Mouse (Mus musculus) heart, embryonic 15.5 days (tissue): ENCODE data around the gene Trpm5. TPM values are rescaled to one million over a fixed set of nuclear protein-coding genes. Genes with fewer than 3 reads are reported as not detected.
A peak's percentile ranks its signal among the peaks of the same experiment; 100 is the strongest.

Experiments
- ATAC-seq: fragments of 200-750 bp; cut with Nextera tagmentation; replicated peaks from 2 replicates; pipeline ENCODE4 v1.8.0; 2017; ENCODE audit warnings: low read depth, moderate TSS enrichment; ENCODE audit not compliant: insufficient number of reproducible peaks, insufficient read depth, low FRiP score
- H3K27ac ChIP-seq: fragments of 300-500 bp; sonication (generic); 2 replicates; pipeline ENCODE4 v1.5.1; 2015; ENCODE audit warnings: mild to moderate bottlenecking, inconsistent platforms
- H3K27me3 ChIP-seq: fragments of 300-500 bp; sonication (generic); 2 replicates; pipeline ENCODE4 v1.6.1; 2015; ENCODE audit warnings: inconsistent platforms
- H3K36me3 ChIP-seq: fragments of 300-500 bp; sonication (generic); 2 replicates; pipeline ENCODE4 v1.6.1; 2015; ENCODE audit warnings: mild to moderate bottlenecking, inconsistent platforms
- H3K4me1 ChIP-seq: fragments of 300-500 bp; sonication (generic); replicated peaks from 2 replicates; pipeline ENCODE4 v1.6.1; 2015; ENCODE audit warnings: inconsistent platforms
- H3K4me2 ChIP-seq: fragments of 300-500 bp; sonication (generic); 2 replicates; pipeline ENCODE4 v1.6.1; 2015; ENCODE audit warnings: inconsistent platforms, mild to moderate bottlenecking, moderate library complexity
- H3K4me3 ChIP-seq: fragments of 300-500 bp; sonication (generic); 2 replicates; pipeline ENCODE4 v1.5.1; 2015; ENCODE audit warnings: mild to moderate bottlenecking, inconsistent platforms
- H3K9ac ChIP-seq: fragments of 300-500 bp; sonication (generic); 2 replicates; pipeline ENCODE4 v1.6.1; 2015; ENCODE audit warnings: mild to moderate bottlenecking, inconsistent platforms
- H3K9me3 ChIP-seq: fragments of 300-500 bp; sonication (generic); replicated peaks from 2 replicates; pipeline ENCODE4 v1.6.1; 2016; ENCODE audit warnings: inconsistent platforms
- WGBS: fragments of 180-500 bp; shearing (Covaris S2); methylation state at CpG from one replicate; pipeline ENCODE4 v1.1.7; 2015; ENCODE audit warnings: mixed read lengths; 5-methylcytosine and 5-hydroxymethylcytosine counted together
- polyA plus RNA-seq: library from polyadenylated mRNA; unstranded; fragments of >200 nt; fragmentation: Nextera tagmentation; extraction: Ambion mirVana; gene quantifications from 2 replicates; pipeline ENCODE4 v1.2.1, GENCODE M21; 2015

Gene Trpm5
- polyA plus RNA-seq = 3.8 and 4.7 TPM in 2 replicates

- WGBS = 32% methylated on average over 10 of the region's 10 CpGs
- Histone ChIP-seq H3K36me3 (no peaks in the 10 kb centered on the region), H3K9ac (no peak within 1 kb of the TSS; the same call in 1 of the 2 replicates), H3K27ac (no peak within 1 kb of the TSS), H3K9me3 (no peaks in the 10 kb centered on the region), H3K4me2 (no peak within 1 kb of the TSS), H3K4me3 (no peak within 1 kb of the TSS), H3K4me1 (peaks cover 8% of the 10 kb centered on the region; the same call in 1 of the 2 replicates), H3K27me3 (peaks cover 6% of the 10 kb centered on the region; the same call in 1 of the 2 replicates)
- ATAC-seq = peak; percentile 47; the same call in 1 of the 2 replicates
Observed at GRCm38 (mm10) chr7:143094592-143095553, at the start of gene Trpm5. Trpm5 (minus strand) TSS chr7:143094642.

GRCm38 (mm10) chr7:143142680-143143079 lies 48.2 kb upstream of the Trpm5 start:
- ATAC-seq = no peak
- 69% methylated on average over 2 of the region's 2 CpGs for WGBS
- Histone ChIP-seq H3K4me2 (no peak overlapping the region), H3K4me1 (peaks cover 73% of the 10 kb centered on the region), H3K27ac (0 out of 2 replicates have a peak overlapping the region, but pooled peaks have one; percentile 4), H3K9me3 (no peaks in the 10 kb centered on the region), H3K27me3 (no peaks in the 10 kb centered on the region), H3K36me3 (no peaks in the 10 kb centered on the region), H3K4me3 (no peak overlapping the region), H3K9ac (no peak overlapping the region)

DNA sequence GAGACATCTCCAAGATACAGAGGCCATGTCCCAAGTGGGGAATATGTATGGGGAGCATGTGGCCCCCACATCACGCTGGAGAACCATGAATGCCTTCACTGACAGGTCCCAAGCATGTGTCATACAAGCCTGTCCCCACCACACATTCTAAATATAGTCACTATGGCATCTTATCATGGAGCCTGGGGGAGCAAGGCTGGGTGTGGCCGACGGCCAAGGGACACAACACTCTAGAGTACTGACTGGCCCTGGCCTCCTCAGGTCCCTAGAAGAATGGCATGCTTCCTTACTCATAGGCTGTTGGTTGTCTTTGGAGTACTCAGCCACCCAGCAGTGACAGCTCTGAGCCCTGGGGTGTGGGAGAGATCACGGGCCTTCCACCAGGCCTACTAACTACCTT lies 45.5 kb upstream of the Trpm5 start:
- Histone ChIP-seq H3K4me1 (peaks cover 62% of the 10 kb centered on the region), H3K36me3 (no peaks in the 10 kb centered on the region), H3K27ac (peak overlapping the region; percentile 89), H3K4me3 (no peak overlapping the region), H3K9ac (no peak overlapping the region), H3K27me3 (no peaks in the 10 kb centered on the region), H3K4me2 (peak overlapping the region; percentile 32), H3K9me3 (no peaks in the 10 kb centered on the region)
- ATAC-seq = peak; percentile 84
- 26% methylated on average over 4 of the region's 4 CpGs for WGBS

- Histone ChIP-seq H3K27ac (peak overlapping the region; percentile 89), H3K9ac (no peak overlapping the region)
- 33% methylated on average over 1 of the region's 1 CpGs for WGBS
Observed at GRCm38 (mm10) chr7:143138789-143139188, 44.3 kb upstream of the Trpm5 start.

DNA sequence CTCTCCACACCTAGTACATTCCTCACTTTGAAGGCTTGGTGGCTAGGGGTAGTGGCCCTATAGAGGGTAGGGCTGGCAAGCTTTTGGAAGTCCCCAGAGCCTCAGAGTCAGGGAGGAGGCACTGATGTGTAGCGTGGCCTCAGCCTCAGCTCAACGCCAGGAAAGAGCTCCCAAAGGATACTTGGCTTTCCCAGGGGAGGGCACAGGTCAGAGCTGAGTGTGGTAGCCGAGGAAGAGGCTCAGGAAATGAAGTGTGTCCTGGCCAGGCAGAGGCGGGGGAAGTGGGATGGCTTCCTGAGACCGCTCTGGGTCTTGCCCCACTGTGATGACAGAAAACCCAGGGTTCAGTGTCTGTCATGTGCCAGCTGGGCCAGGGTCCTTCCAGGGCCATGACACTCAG lies 42.1 kb upstream of the Trpm5 start:
- peak overlapping the region; percentile 32; the same call in 1 of the 2 replicates for H3K27ac ChIP-seq

More at GRCm38 (mm10) chr7:143138789-143139188, 44.3 kb upstream of the Trpm5 start:
- Histone ChIP-seq H3K4me3 (no peak overlapping the region), H3K9me3 (no peaks in the 10 kb centered on the region), H3K27me3 (no peaks in the 10 kb centered on the region), H3K4me2 (no peak overlapping the region), H3K36me3 (no peaks in the 10 kb centered on the region), H3K4me1 (peaks cover 62% of the 10 kb centered on the region)
- ATAC-seq = no peak

GRCm38 (mm10) chr7:143136125-143136524 lies 41.7 kb upstream of the Trpm5 start:
- WGBS = 57% methylated on average over 2 of the region's 2 CpGs
- no peak overlapping the region for H3K4me3 ChIP-seq
- H3K9ac ChIP-seq = no peak overlapping the region
- no peaks in the 10 kb centered on the region for H3K36me3 ChIP-seq
- no peak for ATAC-seq
- H3K4me2 ChIP-seq = no peak overlapping the region
- no peaks in the 10 kb centered on the region for H3K9me3 ChIP-seq
- H3K27ac ChIP-seq = no peak overlapping the region
- H3K27me3 ChIP-seq = no peaks in the 10 kb centered on the region
- peaks cover 52% of the 10 kb centered on the region for H3K4me1 ChIP-seq

More for the DNA sequence above, 42.1 kb upstream of the Trpm5 start:
- Histone ChIP-seq H3K4me2 (no peak overlapping the region), H3K27me3 (no peaks in the 10 kb centered on the region), H3K9me3 (no peaks in the 10 kb centered on the region), H3K4me1 (peaks cover 48% of the 10 kb centered on the region), H3K9ac (no peak overlapping the region), H3K4me3 (no peak overlapping the region), H3K36me3 (no peaks in the 10 kb centered on the region)
- WGBS = 54% methylated on average over 5 of the region's 5 CpGs
- no peak for ATAC-seq

- Histone ChIP-seq H3K4me1 (peaks cover 28% of the 10 kb centered on the region), H3K27me3 (no peaks in the 10 kb centered on the region), H3K27ac (no peak overlapping the region), H3K36me3 (no peaks in the 10 kb centered on the region), H3K4me2 (no peak overlapping the region), H3K4me3 (no peak overlapping the region), H3K9me3 (no peaks in the 10 kb centered on the region), H3K9ac (no peak overlapping the region)
- 78% methylated on average over 5 of the region's 5 CpGs for WGBS
- ATAC-seq = no peak
Observed at GRCm38 (mm10) chr7:143132815-143133214, 38.4 kb upstream of the Trpm5 start.

GRCm38 (mm10) chr7:143124902-143125301 lies 30.5 kb upstream of the Trpm5 start:
- Histone ChIP-seq H3K9me3 (no peaks in the 10 kb centered on the region), H3K36me3 (no peaks in the 10 kb centered on the region), H3K9ac (peak overlapping the region; percentile 19), H3K4me2 (peak overlapping the region; percentile 46), H3K4me3 (peak overlapping the region; percentile 7), H3K4me1 (peaks cover 65% of the 10 kb centered on the region), H3K27ac (peak overlapping the region; percentile 96), H3K27me3 (no peaks in the 10 kb centered on the region)
- ATAC-seq = no peak
- 45% methylated on average over 3 of the region's 3 CpGs for WGBS

DNA sequence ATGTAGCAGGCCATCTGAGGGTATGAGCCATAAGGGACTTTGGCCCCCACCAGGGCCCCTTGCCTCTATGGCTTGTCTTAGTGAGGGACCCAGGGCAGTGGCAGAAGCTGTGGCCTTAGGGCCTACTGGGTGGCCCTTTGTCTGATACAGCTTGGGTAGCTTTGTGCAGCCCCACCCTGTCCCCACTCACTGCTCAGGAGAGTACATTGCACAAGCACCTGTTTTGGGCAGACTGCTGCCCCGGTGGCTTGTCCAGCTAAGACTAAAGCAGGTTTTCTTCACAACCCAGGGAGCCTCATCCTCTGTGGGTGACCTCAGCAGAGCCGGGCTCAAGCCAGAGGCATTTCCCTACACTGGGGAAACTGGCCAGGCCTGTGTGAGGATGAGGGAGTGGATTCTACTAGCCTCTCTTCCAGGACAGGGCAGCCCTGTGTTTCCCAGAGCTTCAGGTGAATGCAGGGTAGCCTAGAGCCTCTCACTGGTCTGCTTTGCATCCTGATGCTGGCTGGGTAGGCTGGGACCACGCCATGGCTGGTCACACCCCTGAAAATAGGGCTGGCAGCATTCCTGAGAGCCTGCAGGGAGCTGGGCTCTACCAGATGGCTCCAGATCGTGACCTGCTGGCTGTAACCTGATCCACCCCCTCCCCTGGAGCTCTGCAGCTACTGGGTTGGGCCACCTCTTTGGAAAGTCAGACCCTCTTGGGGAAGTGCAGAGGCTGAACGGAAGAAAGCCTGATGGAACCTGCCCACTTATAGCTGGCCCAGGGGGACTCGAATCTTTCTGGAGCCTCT lies 29.6 kb upstream of the Trpm5 start:
- H3K27me3 ChIP-seq = no peaks in the 10 kb centered on the region

DNA sequence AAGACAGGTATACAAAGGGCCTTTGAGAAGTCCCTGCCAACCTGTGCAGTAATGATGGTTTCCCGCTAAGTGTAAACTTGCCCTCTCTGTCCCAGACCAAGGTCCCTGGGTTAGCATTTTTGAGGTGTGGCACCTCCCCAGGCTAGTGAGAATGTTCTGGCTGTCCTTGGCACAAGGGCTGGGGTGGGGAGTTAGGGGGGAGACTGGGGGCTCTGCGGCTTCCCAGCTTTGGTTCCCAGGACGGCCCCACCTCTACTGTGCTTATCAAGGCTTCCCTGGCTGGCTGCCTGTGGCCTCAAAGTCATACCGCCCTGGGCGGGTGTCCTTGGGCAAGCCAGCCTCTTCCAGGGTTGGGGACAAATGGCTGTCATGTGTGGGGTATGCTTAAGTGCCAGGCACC lies 27.7 kb upstream of the Trpm5 start:
- Histone ChIP-seq H3K27ac (peak overlapping the region; percentile 96), H3K27me3 (no peaks in the 10 kb centered on the region), H3K4me1 (peaks cover 90% of the 10 kb centered on the region), H3K4me3 (no peak overlapping the region), H3K9me3 (no peaks in the 10 kb centered on the region), H3K4me2 (0 out of 2 replicates have a peak overlapping the region, but pooled peaks have one; percentile 7), H3K9ac (peak overlapping the region; percentile 37; the same call in 1 of the 2 replicates), H3K36me3 (no peaks in the 10 kb centered on the region)
- 28% methylated on average over 5 of the region's 5 CpGs for WGBS
- ATAC-seq = peak; percentile 83

More for the DNA sequence above, 29.6 kb upstream of the Trpm5 start:
- Histone ChIP-seq H3K27ac (peak overlapping the region; percentile 96), H3K9ac (peak overlapping the region; percentile 19), H3K4me1 (peaks cover 73% of the 10 kb centered on the region), H3K9me3 (no peaks in the 10 kb centered on the region), H3K4me2 (peak overlapping the region; percentile 46), H3K36me3 (no peaks in the 10 kb centered on the region), H3K4me3 (peak overlapping the region; percentile 7)
- WGBS = 16% methylated on average over 6 of the region's 6 CpGs
- ATAC-seq = peak; percentile 76

DNA sequence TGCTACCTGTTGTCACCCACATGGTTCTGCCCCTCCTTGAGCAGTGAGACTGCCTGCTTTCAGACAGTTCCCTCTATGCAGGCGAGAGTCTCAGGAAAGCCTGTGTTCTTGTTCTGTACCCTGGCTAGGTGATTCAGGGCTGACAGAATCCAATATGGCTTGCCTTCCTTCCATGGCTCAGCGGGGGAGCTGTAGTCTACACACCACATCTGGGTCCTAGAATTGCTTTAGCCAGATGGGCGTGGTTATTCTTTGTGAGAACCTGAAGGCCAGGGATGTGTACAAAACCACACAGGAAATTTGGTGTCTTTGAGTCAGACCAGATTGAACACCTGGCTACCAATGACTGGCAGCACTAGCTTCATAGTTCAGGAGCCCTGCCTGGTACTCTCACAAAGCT lies 25.4 kb upstream of the Trpm5 start:
- ATAC-seq = no peak
- Histone ChIP-seq H3K36me3 (no peaks in the 10 kb centered on the region), H3K9me3 (0 out of 2 replicates have a peak, but pooled peaks cover 2% of the 10 kb centered on the region), H3K4me1 (peaks cover 73% of the 10 kb centered on the region), H3K4me2 (no peak overlapping the region), H3K27me3 (no peaks in the 10 kb centered on the region), H3K4me3 (no peak overlapping the region), H3K9ac (no peak overlapping the region), H3K27ac (peak overlapping the region; percentile 96)
- WGBS = 64% methylated on average over 3 of the region's 3 CpGs
